Mouse (Mus musculus): ENCODE measurements around the gene Arhgdia. TPM values are rescaled to one million over a fixed set of nuclear protein-coding genes. Genes with fewer than 3 reads are reported as not detected.

The Arhgdia gene
- total RNA-seq, 2 experiments from 2014 or later = 266 to 282 TPM

- DNase-seq = no peak
These were observed 31.2 kb downstream of the Arhgdia start for GRCm38 (mm10) chr11:120549986-120550809.

GRCm38 (mm10) chr11:120549168-120549945 lies 32.1 kb downstream of the Arhgdia start, which contains the start of gene Mcrip1:
Gene Mcrip1 (minus strand): TSS chr11:120549727.
- DNase-seq = peak; percentile 89 to 92

- no peak for DNase-seq
These were observed 32.6 kb downstream of the Arhgdia start for GRCm38 (mm10) chr11:120548786-120549167.

GRCm38 (mm10) chr11:120548214-120548613 lies 33.2 kb downstream of the Arhgdia start:
- DNase-seq = no peak

GRCm38 (mm10) chr11:120547469-120547868 lies 34.0 kb downstream of the Arhgdia start:
- no peak for DNase-seq

- no peak for DNase-seq
These were observed 35.5 kb downstream of the Arhgdia start for GRCm38 (mm10) chr11:120545964-120546363.

GRCm38 (mm10) chr11:120542376-120542775 lies 39.0 kb downstream of the Arhgdia start:
- DNase-seq = no peak

GRCm38 (mm10) chr11:120541907-120542306 lies 39.5 kb downstream of the Arhgdia start:
- DNase-seq = no peak

- DNase-seq = no peak
These were observed 42.0 kb downstream of the Arhgdia start for GRCm38 (mm10) chr11:120539285-120540014.

- DNase-seq = no peak
These were observed 42.5 kb downstream of the Arhgdia start for GRCm38 (mm10) chr11:120538955-120539284.

GRCm38 (mm10) chr11:120538485-120538884 lies 42.9 kb downstream of the Arhgdia start:
- DNase-seq = no peak

- no peak for DNase-seq
These were observed 45.6 kb downstream of the Arhgdia start for GRCm38 (mm10) chr11:120535804-120536203.

- no peak for DNase-seq
These were observed 46.3 kb downstream of the Arhgdia start for GRCm38 (mm10) chr11:120535145-120535544.

GRCm38 (mm10) chr11:120534093-120534492 lies 47.3 kb downstream of the Arhgdia start:
- no peak for DNase-seq

- DNase-seq = no peak
These were observed 49.8 kb downstream of the Arhgdia start for GRCm38 (mm10) chr11:120531646-120532045.

GRCm38 (mm10) chr11:120530085-120530964 lies 51.1 kb downstream of the Arhgdia start, which contains the start of gene Gcgr:
Gene Gcgr (plus strand): TSS chr11:120530699.
- no peak for DNase-seq

- DNase-seq = no peak
These were observed 52.5 kb downstream of the Arhgdia start for GRCm38 (mm10) chr11:120528903-120529302.
